Mouse (Mus musculus) CH12.LX (cell line): ENCODE data around the gene Gm9817.

Source experiments
- CHD2 ChIP-seq: IDR thresholded peaks from 2 replicates; pipeline ENCODE4 v1.6.1; 2011; ENCODE audit warnings: low read length, improper control_type of control experiment
- CTCF ChIP-seq, 2 experiments: IDR thresholded peaks in 1 of 2; conservative IDR thresholded peaks in 1 of 2; 2 replicates each; pipeline ENCODE4 v1.5.1; 2011 to 2012; ENCODE audit warnings: low read depth in 2 of 2, low read length in 2 of 2, improper control_type of control experiment in 1 of 2, inconsistent platforms in 1 of 2, mild to moderate bottlenecking in 1 of 2, moderate library complexity in 1 of 2
- E2F4 ChIP-seq: IDR thresholded peaks from 2 replicates; pipeline ENCODE4 v1.6.1; 2011; ENCODE audit warnings: low read depth, low read length, improper control_type of control experiment; ENCODE audit not compliant: insufficient replicate concordance
- MAX ChIP-seq: IDR thresholded peaks from 2 replicates; pipeline ENCODE4 v1.6.1; 2011; ENCODE audit warnings: low read length, improper control_type of control experiment
- NELFE ChIP-seq: IDR thresholded peaks from 2 replicates; pipeline ENCODE4 v1.6.1; 2011; ENCODE audit warnings: low read depth, low read length, improper control_type of control experiment
- POLR2A ChIP-seq: IDR thresholded peaks from 2 replicates; pipeline ENCODE4 v1.6.1; 2011; ENCODE audit warnings: low read depth, mild to moderate bottlenecking, improper control_type of control experiment, low read length
- SIN3A ChIP-seq: IDR thresholded peaks from 2 replicates; pipeline ENCODE4 v1.6.1; 2012; ENCODE audit warnings: low read length, improper control_type of control experiment, inconsistent platforms
- SMC3 ChIP-seq: IDR thresholded peaks from 2 replicates; pipeline ENCODE4 v1.6.1; 2011; ENCODE audit warnings: low read depth, low read length, improper control_type of control experiment
- UBTF ChIP-seq: IDR thresholded peaks from 2 replicates; pipeline ENCODE4 v1.6.1; 2012; ENCODE audit warnings: low read depth, mild to moderate bottlenecking, inconsistent platforms, low read length, improper control_type of control experiment, moderate library complexity

- TF ChIP-seq CTCF (conservative IDR thresholded peaks at IDR 0.05 in 1 of 2, IDR thresholded peaks at IDR 0.05 in 1 of 2; ENCODE audit: low read depth in 2 of 2, low read length in 2 of 2) (no peak), SIN3A (no peak), POLR2A (no peak), MAX (no peak), SMC3 (no peak), UBTF (no peak), CHD2 (no peak), NELFE (no peak), E2F4 (no peak)
These were observed 10.3 kb downstream of the Gm9817 start for GRCm38 (mm10) chr13:45088796-45089221.
